Mouse (Mus musculus) cerebral cortex, adult 2 months (tissue): ENCODE results near the gene Rnf157.

Experiments used
- WGBS: fragments of 180-500 bp; shearing (Covaris S2); methylation state at CpG from one replicate; pipeline ENCODE4 v1.1.7; 2018; 5-methylcytosine and 5-hydroxymethylcytosine counted together

The Rnf157 gene

GRCm38 (mm10) chr11:116306126-116306982, 106.5 kb downstream of the Rnf157 start:
- 1% methylated on average over 53 of the region's 53 CpGs for WGBS

GRCm38 (mm10) chr11:116305423-116305822, 107.4 kb downstream of the Rnf157 start:
- WGBS = 98% methylated on average over 2 of the region's 2 CpGs

GRCm38 (mm10) chr11:116298621-116299020, 114.2 kb downstream of the Rnf157 start:
- 83% methylated on average over 6 of the region's 6 CpGs for WGBS

- WGBS = 85% methylated on average over 11 of the region's 11 CpGs
Measured at GRCm38 (mm10) chr11:116298221-116298620, 114.6 kb downstream of the Rnf157 start.

GRCm38 (mm10) chr11:116297017-116297416, 115.8 kb downstream of the Rnf157 start:
- 63% methylated on average over 3 of the region's 3 CpGs for WGBS

GRCm38 (mm10) chr11:116296191-116296734, 116.6 kb downstream of the Rnf157 start:
- WGBS = 79% methylated on average over 8 of the region's 8 CpGs

DNA sequence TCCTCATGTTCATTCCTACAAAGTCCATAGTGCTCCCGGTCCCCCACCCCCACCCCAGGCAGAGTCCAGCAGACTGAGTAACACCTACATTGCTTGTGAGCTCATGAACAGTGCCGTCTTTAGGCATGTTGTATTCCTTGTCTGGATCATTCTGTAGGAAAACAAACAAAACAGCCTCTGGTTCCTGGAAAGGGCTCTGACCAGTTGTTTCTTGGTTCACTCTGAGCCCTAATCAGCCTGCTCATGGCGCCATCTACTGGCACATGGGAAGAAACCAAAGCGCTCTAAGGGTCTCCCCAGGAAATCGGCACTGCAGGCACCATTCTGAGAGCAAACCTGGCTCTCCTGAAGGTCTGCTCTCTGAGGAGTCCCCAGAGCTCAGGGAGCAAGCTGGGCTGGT, 118.5 kb downstream of the Rnf157 start:
- WGBS = 32% methylated on average over 5 of the region's 5 CpGs

DNA sequence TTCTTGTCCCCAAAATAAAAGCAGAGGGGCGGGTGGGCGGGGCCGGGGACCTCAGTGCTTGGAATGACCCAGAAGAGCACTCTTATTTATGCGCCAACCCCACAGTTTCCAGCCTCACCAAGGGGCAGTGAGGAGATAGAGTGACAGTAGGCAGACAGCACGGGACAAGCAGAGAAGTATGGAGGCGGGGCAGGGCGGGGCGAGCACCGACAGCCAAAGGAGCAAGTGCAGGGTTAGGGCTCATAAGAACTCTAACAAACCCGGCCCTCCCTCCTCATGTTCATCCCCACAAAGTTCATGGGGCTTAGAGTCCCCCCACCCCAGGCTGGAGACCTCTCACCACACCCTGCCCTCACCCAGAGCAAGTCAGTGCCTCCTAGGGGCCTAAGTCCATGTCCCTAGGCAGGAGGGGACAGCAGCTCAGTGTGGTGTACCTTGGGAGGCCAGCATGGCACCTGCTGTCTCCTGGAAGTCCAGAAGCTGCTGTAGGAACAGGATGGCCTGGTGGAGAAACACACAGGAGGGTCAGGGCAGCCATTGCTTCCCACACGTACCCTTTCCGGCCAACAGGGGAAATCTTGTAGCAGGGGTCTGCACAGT, 119.2 kb downstream of the Rnf157 start:
- WGBS = 90% methylated on average over 12 of the region's 12 CpGs

- 90% methylated on average over 13 of the region's 13 CpGs for WGBS
Measured at GRCm38 (mm10) chr11:116292401-116292800, 120.4 kb downstream of the Rnf157 start.

GRCm38 (mm10) chr11:116290556-116290955, 122.3 kb downstream of the Rnf157 start:
- WGBS = 64% methylated on average over 8 of the region's 8 CpGs

GRCm38 (mm10) chr11:116287351-116287750, 125.5 kb downstream of the Rnf157 start:
- WGBS = 71% methylated on average over 5 of the region's 5 CpGs
